Mouse (Mus musculus) MEL (cell line): Measurements from ENCODE around the gene Rtel1.

Experiments used
- ELF1 ChIP-seq: IDR thresholded peaks from 2 replicates; pipeline ENCODE4 v1.6.1; 2014; ENCODE audit warnings: low read depth, mild to moderate bottlenecking, inconsistent platforms, low read length, improper control_type of control experiment, moderate library complexity
- HCFC1 ChIP-seq: IDR thresholded peaks from 2 replicates; pipeline ENCODE4 v1.6.1; 2012; ENCODE audit warnings: low read depth, mild to moderate bottlenecking, inconsistent platforms, low read length, improper control_type of control experiment, moderate library complexity
- MAFK ChIP-seq: IDR thresholded peaks from 2 replicates; pipeline ENCODE4 v1.6.1; 2011; ENCODE audit warnings: low read depth, mild to moderate bottlenecking, low read length, improper control_type of control experiment, borderline replicate concordance
- MYB ChIP-seq: IDR thresholded peaks from 2 replicates; pipeline ENCODE4 v1.6.1; 2011; ENCODE audit warnings: mild to moderate bottlenecking, low read depth, low read length, improper control_type of control experiment
- NRF1 ChIP-seq: IDR thresholded peaks from 2 replicates; pipeline ENCODE4 v1.6.1; 2014; ENCODE audit warnings: low read depth, mild to moderate bottlenecking, inconsistent platforms, low read length, improper control_type of control experiment, moderate library complexity; ENCODE audit not compliant: poor library complexity, insufficient read depth, severe bottlenecking
- POLR2A ChIP-seq, 2 experiments: IDR thresholded peaks; 2 replicates each; pipeline ENCODE4 v1.6.1; 2011 to 2012; ENCODE audit warnings: low read length in 2 of 2, mild to moderate bottlenecking in 2 of 2, control low read depth in 1 of 2, improper control_type of control experiment in 1 of 2, low read depth in 1 of 2, moderate library complexity in 1 of 2; ENCODE audit not compliant: control insufficient read depth in 1 of 2, insufficient read depth in 1 of 2, poor library complexity in 1 of 2
- POLR2AphosphoS2 ChIP-seq: IDR thresholded peaks from 2 replicates; pipeline ENCODE4 v1.6.1; 2011; ENCODE audit warnings: low read length, improper control_type of control experiment
- RCOR1 ChIP-seq: IDR thresholded peaks from 2 replicates; pipeline ENCODE4 v1.6.1; 2012; ENCODE audit warnings: low read depth, mild to moderate bottlenecking, inconsistent platforms, low read length, improper control_type of control experiment
- UBTF ChIP-seq: IDR thresholded peaks from 2 replicates; pipeline ENCODE4 v1.6.1; 2012; ENCODE audit warnings: low read depth, mild to moderate bottlenecking, inconsistent platforms, low read length, improper control_type of control experiment, moderate library complexity, borderline replicate concordance; ENCODE audit not compliant: insufficient read depth
- USF1 ChIP-seq: IDR thresholded peaks from 2 replicates; pipeline ENCODE4 v1.6.1; 2014; ENCODE audit warnings: low read depth, mild to moderate bottlenecking, inconsistent platforms, low read length, improper control_type of control experiment, moderate library complexity
- ZKSCAN1 ChIP-seq: IDR thresholded peaks from 2 replicates; pipeline ENCODE4 v1.6.1; 2012; ENCODE audit warnings: low read depth, mild to moderate bottlenecking, inconsistent platforms, low read length, improper control_type of control experiment, moderate library complexity

GRCm38 (mm10) chr2:181375787-181376186, 56.2 kb downstream of the Rtel1 start:
- TF ChIP-seq NRF1 (no peak), POLR2A (IDR thresholded peaks at IDR 0.05; ENCODE audit: control insufficient read depth in 1 of 2, insufficient read depth in 1 of 2, low read depth in 1 of 2, low read length in 2 of 2, poor library complexity in 1 of 2) (no peak), ZKSCAN1 (no peak), POLR2AphosphoS2 (no peak), RCOR1 (no peak), ELF1 (no peak), HCFC1 (no peak), USF1 (no peak), MAFK (no peak), MYB (no peak), UBTF (no peak)
